Mouse (Mus musculus): ENCODE results near the gene Lpin1. TPM values are rescaled to one million over a fixed set of nuclear protein-coding genes. Genes with fewer than 3 reads are reported as not detected.

The Lpin1 gene
- polyA plus RNA-seq, 1 experiment from 2014 or later, result 1.6 TPM

GRCm38 (mm10) chr12:16506796-16507790, 103.7 kb downstream of the Lpin1 start:
- H3K4me1 ChIP-seq (replicated peaks; ENCODE audit: control insufficient read depth, insufficient read depth), result no peaks in the 10 kb centered on the region
- no peak overlapping the region for H3K27ac ChIP-seq (replicated peaks)
- ATAC-seq (ENCODE audit: low FRiP score, low TSS enrichment), result no peak
- TF ChIP-seq CTCF (IDR thresholded peaks at IDR 0.05; ENCODE audit: low read depth) (peak; percentile 26; the same call in 1 of the 2 replicates), EP300 (optimal IDR thresholded peaks at IDR 0.05) (no peak)
- no peak overlapping the region for H3K4me3 ChIP-seq (ENCODE audit: low read depth, low read length)
- H3K9ac ChIP-seq (ENCODE audit: low read length), result no peak overlapping the region
- no peaks in the 10 kb centered on the region for H3K36me3 ChIP-seq (ENCODE audit: control insufficient read depth, insufficient read depth, low read length)
- no peak overlapping the region for H3K4me2 ChIP-seq (replicated peaks; ENCODE audit: low read depth)
- WGBS, result 60% methylated on average over 17 of the region's 17 CpGs
- no peaks in the 10 kb centered on the region for H3K9me3 ChIP-seq (ENCODE audit: control insufficient read depth, low read length)
- H3K27me3 ChIP-seq (ENCODE audit: control insufficient read depth, insufficient read depth, low read length), result no peaks in the 10 kb centered on the region
- DNase-seq (ENCODE audit: low spot score), result no peak

- H3K9ac ChIP-seq (ENCODE audit: low read length), result no peak overlapping the region
- no peaks in the 10 kb centered on the region for H3K27me3 ChIP-seq (ENCODE audit: control insufficient read depth, insufficient read depth, low read length)
- H3K4me1 ChIP-seq (replicated peaks; ENCODE audit: control insufficient read depth, insufficient read depth), result no peaks in the 10 kb centered on the region
- no peaks in the 10 kb centered on the region for H3K36me3 ChIP-seq (ENCODE audit: control insufficient read depth, insufficient read depth, low read length)
- H3K27ac ChIP-seq (replicated peaks), result no peak overlapping the region
- 90% methylated on average over 3 of the region's 3 CpGs for WGBS
- ATAC-seq (ENCODE audit: low FRiP score, low TSS enrichment) (no peak), DNase-seq (ENCODE audit: low spot score) (no peak)
- TF ChIP-seq EP300 (optimal IDR thresholded peaks at IDR 0.05) (no peak), CTCF (IDR thresholded peaks at IDR 0.05; ENCODE audit: low read depth) (peak; percentile 28)
- no peak overlapping the region for H3K4me2 ChIP-seq (replicated peaks; ENCODE audit: low read depth)
- H3K9me3 ChIP-seq (ENCODE audit: control insufficient read depth, low read length), result no peaks in the 10 kb centered on the region
- no peak overlapping the region for H3K4me3 ChIP-seq (ENCODE audit: low read depth, low read length)
These were observed 106.5 kb downstream of the Lpin1 start for GRCm38 (mm10) chr12:16504244-16504643.

- Histone ChIP-seq H3K9me3 (ENCODE audit: control insufficient read depth, low read length) (no peaks in the 10 kb centered on the region), H3K9ac (ENCODE audit: low read length) (no peak overlapping the region), H3K27me3 (ENCODE audit: control insufficient read depth, insufficient read depth, low read length) (no peaks in the 10 kb centered on the region), H3K4me2 (replicated peaks; ENCODE audit: low read depth) (no peak overlapping the region), H3K27ac (replicated peaks) (no peak overlapping the region), H3K4me1 (replicated peaks; ENCODE audit: control insufficient read depth, insufficient read depth) (no peaks in the 10 kb centered on the region), H3K36me3 (ENCODE audit: control insufficient read depth, insufficient read depth, low read length) (no peaks in the 10 kb centered on the region), H3K4me3 (ENCODE audit: low read depth, low read length) (no peak overlapping the region)
- WGBS, result 37% methylated on average over 4 of the region's 4 CpGs
- DNase-seq (ENCODE audit: low spot score) (no peak), ATAC-seq (ENCODE audit: low FRiP score, low TSS enrichment) (no peak)
- no peak for TF ChIP-seq EP300 (optimal IDR thresholded peaks at IDR 0.05)
- TF ChIP-seq CTCF (IDR thresholded peaks at IDR 0.05; ENCODE audit: low read depth), result no peak
These were observed 112.8 kb downstream of the Lpin1 start for GRCm38 (mm10) chr12:16497960-16498359.

GRCm38 (mm10) chr12:16492713-16493112, 118.1 kb downstream of the Lpin1 start:
- no peak for DNase-seq (ENCODE audit: low spot score)
- no peaks in the 10 kb centered on the region for H3K4me1 ChIP-seq (replicated peaks; ENCODE audit: control insufficient read depth, insufficient read depth)
- no peaks in the 10 kb centered on the region for H3K9me3 ChIP-seq (ENCODE audit: control insufficient read depth, low read length)
- 72% methylated on average over 6 of the region's 6 CpGs for WGBS
- no peak overlapping the region for H3K4me3 ChIP-seq (ENCODE audit: low read depth, low read length)
- no peak for TF ChIP-seq EP300 (optimal IDR thresholded peaks at IDR 0.05)
- no peak for TF ChIP-seq CTCF (IDR thresholded peaks at IDR 0.05; ENCODE audit: low read depth)
- no peak for ATAC-seq (ENCODE audit: low FRiP score, low TSS enrichment)
- no peaks in the 10 kb centered on the region for H3K36me3 ChIP-seq (ENCODE audit: control insufficient read depth, insufficient read depth, low read length)
- no peak overlapping the region for H3K27ac ChIP-seq (replicated peaks)
- H3K27me3 ChIP-seq (ENCODE audit: control insufficient read depth, insufficient read depth, low read length), result no peaks in the 10 kb centered on the region
- H3K4me2 ChIP-seq (replicated peaks; ENCODE audit: low read depth), result no peak overlapping the region
- H3K9ac ChIP-seq (ENCODE audit: low read length), result no peak overlapping the region

- no peaks in the 10 kb centered on the region for H3K9me3 ChIP-seq (ENCODE audit: control insufficient read depth, low read length)
- DNase-seq (ENCODE audit: low spot score) (no peak), ATAC-seq (ENCODE audit: low FRiP score, low TSS enrichment) (no peak)
- H3K9ac ChIP-seq (ENCODE audit: low read length), result no peak overlapping the region
- no peak overlapping the region for H3K4me3 ChIP-seq (ENCODE audit: low read depth, low read length)
- no peaks in the 10 kb centered on the region for H3K27me3 ChIP-seq (ENCODE audit: control insufficient read depth, insufficient read depth, low read length)
- TF ChIP-seq CTCF (IDR thresholded peaks at IDR 0.05; ENCODE audit: low read depth) (no peak), EP300 (optimal IDR thresholded peaks at IDR 0.05) (no peak)
- H3K27ac ChIP-seq (replicated peaks), result no peak overlapping the region
- no peaks in the 10 kb centered on the region for H3K4me1 ChIP-seq (replicated peaks; ENCODE audit: control insufficient read depth, insufficient read depth)
- H3K4me2 ChIP-seq (replicated peaks; ENCODE audit: low read depth), result no peak overlapping the region
- no peaks in the 10 kb centered on the region for H3K36me3 ChIP-seq (ENCODE audit: control insufficient read depth, insufficient read depth, low read length)
These were observed 121.9 kb downstream of the Lpin1 start for GRCm38 (mm10) chr12:16488899-16489298.

- H3K27me3 ChIP-seq (ENCODE audit: control insufficient read depth, insufficient read depth, low read length), result no peaks in the 10 kb centered on the region
- H3K9ac ChIP-seq (ENCODE audit: low read length), result no peak overlapping the region
- no peak overlapping the region for H3K4me2 ChIP-seq (replicated peaks; ENCODE audit: low read depth)
- no peak for DNase-seq (ENCODE audit: low spot score)
- no peak overlapping the region for H3K27ac ChIP-seq (replicated peaks)
- H3K36me3 ChIP-seq (ENCODE audit: control insufficient read depth, insufficient read depth, low read length), result no peaks in the 10 kb centered on the region
- no peak for ATAC-seq (ENCODE audit: low FRiP score, low TSS enrichment)
- H3K4me3 ChIP-seq (ENCODE audit: low read depth, low read length), result no peak overlapping the region
- H3K9me3 ChIP-seq (ENCODE audit: control insufficient read depth, low read length), result no peaks in the 10 kb centered on the region
- no peaks in the 10 kb centered on the region for H3K4me1 ChIP-seq (replicated peaks; ENCODE audit: control insufficient read depth, insufficient read depth)
- 42% methylated on average over 2 of the region's 2 CpGs for WGBS
- no peak for TF ChIP-seq EP300 (optimal IDR thresholded peaks at IDR 0.05)
- TF ChIP-seq CTCF (IDR thresholded peaks at IDR 0.05; ENCODE audit: low read depth), result no peak
These were observed 123.3 kb downstream of the Lpin1 start for GRCm38 (mm10) chr12:16487453-16487852.

Other genes with a start within 250 kb of the Lpin1 start
- not detected in 2 replicates for gene Ntsr2, start 42.4 kb upstream of the Lpin1 start, polyA plus RNA-seq (2015; fragmentation: Nextera tagmentation; extraction: Ambion mirVana)
- 0.16 and 0.24 TPM in 2 replicates for gene Greb1, start 189.9 kb upstream of the Lpin1 start, polyA plus RNA-seq (2015; fragmentation: Nextera tagmentation; extraction: Ambion mirVana)
- gene E2f6, start 200.0 kb upstream of the Lpin1 start, polyA plus RNA-seq (2015; fragmentation: Nextera tagmentation; extraction: Ambion mirVana), result 12.5 and 12.7 TPM in 2 replicates